Mouse (Mus musculus): Measurements from ENCODE around the gene Dscaml1. TPM values are rescaled to one million over a fixed set of nuclear protein-coding genes. Genes with fewer than 3 reads are reported as not detected.
A peak's percentile ranks its signal among the peaks of the same experiment; 100 is the strongest.

Gene Dscaml1
- polyA plus RNA-seq, 1 experiment from 2014 or later = 27.9 TPM

DNA sequence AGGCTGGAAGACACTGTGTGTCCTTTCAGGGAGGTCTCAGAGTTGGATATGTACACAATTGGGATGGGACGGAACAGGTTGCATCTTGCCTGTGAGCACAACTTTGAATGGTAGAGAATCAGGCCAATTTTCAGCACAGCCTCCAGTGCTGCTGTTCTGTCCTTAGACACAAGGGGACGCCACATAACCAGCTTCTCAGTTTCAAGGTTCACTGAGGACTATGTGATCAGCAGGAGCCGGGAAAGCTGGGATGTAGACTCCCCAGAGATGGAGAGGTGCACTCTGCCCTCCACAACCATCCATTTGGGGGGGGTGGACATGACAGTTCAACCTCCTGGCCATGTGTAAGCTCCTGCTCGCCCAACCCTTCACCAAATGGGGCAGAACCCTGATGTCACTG is 10.5 kb upstream of the Dscaml1 start:
- no peak overlapping the region for H3K4me2 ChIP-seq (ENCODE audit: low read length)
- no peaks in the 10 kb centered on the region for H3K36me3 ChIP-seq (ENCODE audit: control insufficient read depth, insufficient read depth)
- H3K4me3 ChIP-seq (replicated peaks; ENCODE audit: low read length) = no peak overlapping the region
- peak; percentile 54 for ATAC-seq
- no peak overlapping the region for H3K9ac ChIP-seq (replicated peaks; ENCODE audit: low read depth, low read length)
- no peaks in the 10 kb centered on the region for H3K9me3 ChIP-seq (ENCODE audit: control insufficient read depth, low read length)
- H3K4me1 ChIP-seq (replicated peaks; ENCODE audit: control insufficient read depth, insufficient read depth, low read length) = peaks cover 5% of the 10 kb centered on the region; the same call in 1 of the 2 replicates
- H3K27ac ChIP-seq (ENCODE audit: low read length) = no peak overlapping the region
- no peaks in the 10 kb centered on the region for H3K27me3 ChIP-seq (replicated peaks; ENCODE audit: control insufficient read depth, insufficient read depth, low read length)
- WGBS = 51% methylated on average over 4 of the region's 4 CpGs

DNA sequence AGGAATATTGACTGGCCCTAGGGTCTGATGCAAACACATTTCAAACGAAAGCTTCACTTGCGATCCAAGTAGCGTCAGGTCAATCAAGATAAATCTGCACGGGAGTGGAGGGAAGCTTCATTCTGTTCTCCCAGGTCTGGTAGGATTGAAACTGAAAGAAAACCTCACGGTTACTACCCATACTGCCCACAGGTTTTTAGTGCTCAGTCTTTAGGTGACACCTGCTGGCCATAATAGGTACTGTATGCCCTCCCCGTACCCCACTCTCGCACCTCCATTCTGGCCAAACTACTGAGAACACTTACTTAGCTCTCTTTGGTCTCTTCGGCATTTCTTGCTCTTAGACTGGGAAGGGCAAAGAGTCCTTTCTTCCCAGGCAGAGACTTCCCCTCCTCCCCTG is 9.2 kb upstream of the Dscaml1 start:
- H3K36me3 ChIP-seq (ENCODE audit: control insufficient read depth, insufficient read depth) = no peaks in the 10 kb centered on the region
- 31% methylated on average over 8 of the region's 8 CpGs for WGBS
- ATAC-seq = no peak; the same call in 1 of the 2 replicates
- no peak overlapping the region for H3K4me3 ChIP-seq (replicated peaks; ENCODE audit: low read length)
- no peak overlapping the region for H3K4me2 ChIP-seq (ENCODE audit: low read length)
- H3K9ac ChIP-seq (replicated peaks; ENCODE audit: low read depth, low read length) = no peak overlapping the region
- no peaks in the 10 kb centered on the region for H3K27me3 ChIP-seq (replicated peaks; ENCODE audit: control insufficient read depth, insufficient read depth, low read length)
- H3K4me1 ChIP-seq (replicated peaks; ENCODE audit: control insufficient read depth, insufficient read depth, low read length) = peaks cover under 1% of the 10 kb centered on the region; the same call in 1 of the 2 replicates
- no peak overlapping the region for H3K27ac ChIP-seq (ENCODE audit: low read length)
- H3K9me3 ChIP-seq (ENCODE audit: control insufficient read depth, low read length) = no peaks in the 10 kb centered on the region

DNA sequence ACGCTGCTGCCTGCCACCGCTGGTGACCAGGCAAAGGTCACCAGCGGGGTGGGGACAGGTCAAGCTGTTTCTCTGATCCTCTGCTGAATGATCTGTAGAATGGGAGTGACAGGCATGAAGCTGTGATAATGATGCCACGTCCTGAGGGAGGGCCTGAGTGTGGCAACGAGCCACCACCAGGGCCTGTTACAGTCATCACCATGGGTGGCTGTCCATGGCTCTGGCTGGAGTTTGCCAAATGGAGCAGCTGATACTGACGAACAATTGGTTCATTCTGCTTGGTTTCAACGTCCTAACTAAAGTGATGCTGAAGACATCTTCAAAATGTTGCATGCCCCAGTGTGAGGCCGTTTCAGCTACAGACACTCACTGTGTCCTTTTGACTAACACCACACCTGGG is 8.2 kb upstream of the Dscaml1 start:
- ATAC-seq = no peak
- Histone ChIP-seq H3K27me3 (replicated peaks; ENCODE audit: control insufficient read depth, insufficient read depth, low read length) (no peaks in the 10 kb centered on the region), H3K9me3 (ENCODE audit: control insufficient read depth, low read length) (no peaks in the 10 kb centered on the region), H3K4me2 (ENCODE audit: low read length) (no peak overlapping the region), H3K4me1 (replicated peaks; ENCODE audit: control insufficient read depth, insufficient read depth, low read length) (no peaks in the 10 kb centered on the region), H3K9ac (replicated peaks; ENCODE audit: low read depth, low read length) (no peak overlapping the region), H3K36me3 (ENCODE audit: control insufficient read depth, insufficient read depth) (no peaks in the 10 kb centered on the region), H3K4me3 (replicated peaks; ENCODE audit: low read length) (no peak overlapping the region), H3K27ac (ENCODE audit: low read length) (no peak overlapping the region)
- 62% methylated on average over 8 of the region's 8 CpGs for WGBS

DNA sequence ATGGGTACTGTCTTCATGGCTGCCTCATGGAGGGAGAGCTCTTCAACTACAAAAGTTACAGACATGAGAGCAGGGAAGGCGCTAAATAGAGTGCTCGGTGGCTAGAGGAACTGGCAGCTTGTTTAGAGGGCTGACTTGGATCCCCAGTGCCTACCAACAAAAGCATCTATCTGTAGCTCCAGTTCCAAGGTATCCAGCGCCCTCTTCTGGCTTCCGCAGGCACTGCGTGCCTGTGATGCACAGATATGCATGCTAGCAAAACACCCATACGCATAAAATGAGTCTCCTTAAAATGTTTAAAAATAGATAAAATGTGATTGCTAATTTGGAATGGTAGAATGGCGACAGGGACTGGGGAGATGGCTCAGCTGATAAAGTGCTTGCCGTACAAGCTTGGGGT is 5.2 kb upstream of the Dscaml1 start:
- H3K27ac ChIP-seq (ENCODE audit: low read length) = no peak overlapping the region
- 63% methylated on average over 8 of the region's 8 CpGs for WGBS
- H3K27me3 ChIP-seq (replicated peaks; ENCODE audit: control insufficient read depth, insufficient read depth, low read length) = no peaks in the 10 kb centered on the region
- no peaks in the 10 kb centered on the region for H3K9me3 ChIP-seq (ENCODE audit: control insufficient read depth, low read length)
- no peak for ATAC-seq
- no peak overlapping the region for H3K4me3 ChIP-seq (replicated peaks; ENCODE audit: low read length)
- H3K4me1 ChIP-seq (replicated peaks; ENCODE audit: control insufficient read depth, insufficient read depth, low read length) = no peaks in the 10 kb centered on the region
- no peaks in the 10 kb centered on the region for H3K36me3 ChIP-seq (ENCODE audit: control insufficient read depth, insufficient read depth)
- no peak overlapping the region for H3K4me2 ChIP-seq (ENCODE audit: low read length)
- no peak overlapping the region for H3K9ac ChIP-seq (replicated peaks; ENCODE audit: low read depth, low read length)

DNA sequence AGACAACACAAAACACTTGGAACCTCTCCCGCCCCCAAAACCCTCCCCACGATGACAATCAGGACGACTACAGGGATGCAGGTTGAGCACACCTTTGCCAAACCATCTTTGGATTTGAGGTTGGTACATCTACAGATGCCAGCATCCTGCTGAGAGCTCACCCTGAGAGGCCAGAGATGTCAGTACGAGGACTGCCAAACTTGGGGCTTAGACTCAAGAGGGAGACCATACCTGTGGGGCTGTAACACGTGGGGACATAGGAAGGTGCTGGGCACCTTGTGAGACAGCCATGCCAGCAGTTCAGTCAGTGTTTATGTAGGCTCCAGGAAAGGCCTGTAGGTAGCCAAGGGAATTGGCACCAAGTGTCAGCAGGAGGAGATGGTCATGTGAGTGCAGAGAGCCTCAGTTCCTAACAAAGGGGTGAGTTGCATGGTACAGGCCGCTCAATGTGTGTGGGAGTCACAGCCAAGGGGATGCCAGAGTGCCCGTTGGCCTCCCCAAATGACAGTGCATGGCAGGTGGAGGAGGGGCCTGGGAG is 3.6 kb upstream of the Dscaml1 start:
- no peaks in the 10 kb centered on the region for H3K4me1 ChIP-seq (replicated peaks; ENCODE audit: control insufficient read depth, insufficient read depth, low read length)
- no peak overlapping the region for H3K4me3 ChIP-seq (replicated peaks; ENCODE audit: low read length)
- no peaks in the 10 kb centered on the region for H3K9me3 ChIP-seq (ENCODE audit: control insufficient read depth, low read length)
- no peak overlapping the region for H3K4me2 ChIP-seq (ENCODE audit: low read length)
- H3K9ac ChIP-seq (replicated peaks; ENCODE audit: low read depth, low read length) = no peak overlapping the region
- WGBS = 80% methylated on average over 7 of the region's 7 CpGs
- no peaks in the 10 kb centered on the region for H3K36me3 ChIP-seq (ENCODE audit: control insufficient read depth, insufficient read depth)
- H3K27ac ChIP-seq (ENCODE audit: low read length) = no peak overlapping the region
- no peak for ATAC-seq
- no peaks in the 10 kb centered on the region for H3K27me3 ChIP-seq (replicated peaks; ENCODE audit: control insufficient read depth, insufficient read depth, low read length)

DNA sequence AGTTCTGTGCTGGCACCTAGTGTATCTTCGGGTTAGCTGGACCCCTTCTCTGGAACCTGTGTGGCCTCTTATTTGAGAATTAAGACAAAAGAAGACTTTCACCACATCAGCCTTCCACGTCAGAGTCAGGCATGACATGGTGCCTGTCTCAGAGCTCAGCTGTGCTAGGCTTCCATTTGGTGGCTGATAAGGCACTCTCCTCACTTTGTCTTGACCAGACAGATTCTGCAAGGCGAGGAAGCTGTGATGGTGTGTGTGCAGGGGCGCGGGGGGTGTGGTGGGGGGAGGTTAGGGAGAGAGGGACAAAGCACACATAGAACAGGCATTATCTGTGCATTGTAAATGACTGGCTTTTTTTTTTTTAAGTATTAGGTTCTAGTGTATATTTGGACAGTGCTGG is 3.0 kb downstream of the Dscaml1 start:
- no peaks in the 10 kb centered on the region for H3K36me3 ChIP-seq (ENCODE audit: control insufficient read depth, insufficient read depth)
- no peak for ATAC-seq
- 40% methylated on average over 5 of the region's 5 CpGs for WGBS
- peak overlapping the region; percentile 79; the same call in 1 of the 2 replicates for H3K4me2 ChIP-seq (ENCODE audit: low read length)
- H3K9me3 ChIP-seq (ENCODE audit: control insufficient read depth, low read length) = no peaks in the 10 kb centered on the region
- H3K27ac ChIP-seq (ENCODE audit: low read length) = no peak overlapping the region
- peaks cover 37% of the 10 kb centered on the region for H3K4me1 ChIP-seq (replicated peaks; ENCODE audit: control insufficient read depth, insufficient read depth, low read length)
- no peaks in the 10 kb centered on the region; the same call in 1 of the 2 replicates for H3K27me3 ChIP-seq (replicated peaks; ENCODE audit: control insufficient read depth, insufficient read depth, low read length)
- H3K9ac ChIP-seq (replicated peaks; ENCODE audit: low read depth, low read length) = no peak overlapping the region
- no peak overlapping the region for H3K4me3 ChIP-seq (replicated peaks; ENCODE audit: low read length)

DNA sequence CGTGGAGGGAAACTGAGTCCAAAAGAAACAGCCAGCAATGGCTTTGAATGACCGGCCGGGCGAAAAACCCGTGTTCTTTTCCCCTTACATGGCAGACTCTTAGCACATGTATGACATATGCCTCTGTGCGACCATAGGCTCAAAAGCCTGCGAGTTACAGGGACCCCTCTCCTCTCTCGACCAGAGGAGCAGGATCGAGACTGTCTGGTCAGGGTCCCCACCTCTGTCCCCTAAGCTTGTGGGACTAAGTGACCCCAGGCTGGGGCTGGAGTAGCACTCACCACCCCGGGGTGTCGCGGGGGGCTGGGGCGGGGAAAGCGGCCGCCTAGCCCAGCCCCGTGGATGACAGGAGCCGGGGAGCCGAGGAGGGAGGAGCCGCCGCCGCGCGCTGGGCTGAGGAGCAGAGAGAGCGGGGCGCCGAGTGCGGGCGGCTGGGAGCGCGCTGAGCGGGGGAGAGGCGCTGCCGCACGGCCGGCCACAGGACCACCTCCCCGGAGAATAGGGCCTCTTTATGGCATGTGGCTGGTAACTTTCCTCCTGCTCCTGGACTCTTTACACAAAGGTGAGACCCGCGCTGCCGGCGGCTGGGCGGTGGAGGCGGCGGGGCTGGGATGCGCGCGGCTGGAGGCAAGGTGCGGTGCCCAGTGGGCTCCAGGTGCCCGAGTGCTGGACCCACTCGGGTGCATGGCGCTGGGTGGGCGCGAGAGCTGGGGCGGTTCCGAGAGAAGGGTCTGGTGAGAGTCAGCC is 3.7 kb downstream of the Dscaml1 start:
- ATAC-seq = peak; percentile 70
- WGBS = under 1% methylated on average over 54 of the region's 54 CpGs

DNA sequence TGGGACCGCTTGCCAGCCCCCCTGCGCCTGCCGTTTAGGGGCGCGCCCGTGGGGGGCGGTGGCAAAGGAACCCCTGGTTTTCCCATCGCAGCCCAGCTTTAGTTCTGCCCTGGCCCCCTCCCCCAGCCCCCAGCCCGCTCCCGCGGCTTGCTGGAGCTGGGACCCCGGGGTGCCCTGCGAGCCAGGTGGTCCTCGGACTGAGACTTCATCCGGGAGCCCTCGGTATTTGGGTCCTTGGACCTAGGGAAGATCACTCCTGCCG is 4.2 kb downstream of the Dscaml1 start:
- Histone ChIP-seq H3K4me3 (replicated peaks; ENCODE audit: low read length) (peak overlapping the region; percentile 85), H3K4me2 (ENCODE audit: low read length) (peak overlapping the region; percentile 79), H3K27me3 (replicated peaks; ENCODE audit: control insufficient read depth, insufficient read depth, low read length) (no peaks in the 10 kb centered on the region; the same call in 1 of the 2 replicates), H3K9ac (replicated peaks; ENCODE audit: low read depth, low read length) (peak overlapping the region; percentile 90), H3K9me3 (ENCODE audit: control insufficient read depth, low read length) (no peaks in the 10 kb centered on the region), H3K27ac (ENCODE audit: low read length) (peak overlapping the region; percentile 96), H3K4me1 (replicated peaks; ENCODE audit: control insufficient read depth, insufficient read depth, low read length) (peaks cover 49% of the 10 kb centered on the region), H3K36me3 (ENCODE audit: control insufficient read depth, insufficient read depth) (no peaks in the 10 kb centered on the region)
- WGBS = 0% methylated on average over 15 of the region's 17 CpGs
- ATAC-seq = peak; percentile 4

More for the DNA sequence above, 3.7 kb downstream of the Dscaml1 start:
- Histone ChIP-seq H3K4me1 (replicated peaks; ENCODE audit: control insufficient read depth, insufficient read depth, low read length) (peaks cover 44% of the 10 kb centered on the region), H3K36me3 (ENCODE audit: control insufficient read depth, insufficient read depth) (no peaks in the 10 kb centered on the region), H3K4me3 (replicated peaks; ENCODE audit: low read length) (peak overlapping the region; percentile 85), H3K4me2 (ENCODE audit: low read length) (peak overlapping the region; percentile 79), H3K27me3 (replicated peaks; ENCODE audit: control insufficient read depth, insufficient read depth, low read length) (no peaks in the 10 kb centered on the region; the same call in 1 of the 2 replicates), H3K27ac (ENCODE audit: low read length) (peak overlapping the region; percentile 96), H3K9ac (replicated peaks; ENCODE audit: low read depth, low read length) (peak overlapping the region; percentile 90), H3K9me3 (ENCODE audit: control insufficient read depth, low read length) (no peaks in the 10 kb centered on the region)

DNA sequence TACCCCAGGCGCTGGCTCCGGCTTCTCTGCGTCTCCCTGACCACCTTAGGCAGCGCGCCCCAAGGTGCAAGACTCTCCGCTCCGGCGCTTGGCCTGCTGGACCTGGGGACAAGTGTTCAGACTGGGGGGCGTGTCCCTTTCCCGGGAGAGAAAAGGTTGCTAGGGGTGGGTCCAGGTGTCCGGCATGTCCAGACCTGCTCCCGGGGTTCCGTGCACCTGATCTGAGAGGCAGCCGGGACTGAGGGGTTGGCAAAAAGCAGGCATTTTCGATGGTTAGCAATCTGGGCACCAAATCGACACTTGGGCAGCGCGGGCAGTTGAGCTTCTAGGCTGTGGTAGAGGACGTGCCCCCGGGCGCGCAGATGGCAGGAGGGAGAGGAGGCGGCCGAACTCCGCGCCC is 4.7 kb downstream of the Dscaml1 start:
- Histone ChIP-seq H3K4me2 (ENCODE audit: low read length) (peak overlapping the region; percentile 79), H3K27ac (ENCODE audit: low read length) (peak overlapping the region; percentile 96), H3K9ac (replicated peaks; ENCODE audit: low read depth, low read length) (peak overlapping the region; percentile 90), H3K4me1 (replicated peaks; ENCODE audit: control insufficient read depth, insufficient read depth, low read length) (peaks cover 54% of the 10 kb centered on the region), H3K27me3 (replicated peaks; ENCODE audit: control insufficient read depth, insufficient read depth, low read length) (no peaks in the 10 kb centered on the region; the same call in 1 of the 2 replicates), H3K9me3 (ENCODE audit: control insufficient read depth, low read length) (no peaks in the 10 kb centered on the region), H3K36me3 (ENCODE audit: control insufficient read depth, insufficient read depth) (no peaks in the 10 kb centered on the region), H3K4me3 (replicated peaks; ENCODE audit: low read length) (peak overlapping the region; percentile 85)
- ATAC-seq = no peak
- 1% methylated on average over 26 of the region's 26 CpGs for WGBS
